Mouse (Mus musculus) liver, embryonic 14.5 days (tissue): ENCODE data around the gene Fbxo5. TPM values are rescaled to one million over a fixed set of nuclear protein-coding genes. Genes with fewer than 3 reads are reported as not detected.

Source experiments
- ATAC-seq: fragments of 200-750 bp; cut with Nextera tagmentation; 2 replicates; pipeline ENCODE4 v1.8.0; 2017; ENCODE audit warnings: moderate number of reproducible peaks, mild to moderate bottlenecking, moderate library complexity; ENCODE audit not compliant: insufficient read depth
- DNase-seq, 3 experiments: peaks; one replicate each; pipeline ENCODE4 v3.0.0-alpha.2; 2012 to 2013; ENCODE audit warnings: low read depth in 3 of 3, low spot score in 3 of 3
- H3K27ac ChIP-seq: fragments of 300-500 bp; sonication (generic); 2 replicates; pipeline ENCODE4 v1.5.1; 2014; ENCODE audit warnings: moderate library complexity, mild to moderate bottlenecking, control low read depth, inconsistent platforms
- H3K27me3 ChIP-seq: fragments of 300-500 bp; sonication (generic); 2 replicates; pipeline ENCODE4 v1.6.1; 2014; ENCODE audit warnings: mild to moderate bottlenecking, low read length, moderate library complexity; ENCODE audit not compliant: control insufficient read depth, insufficient read depth
- H3K36me3 ChIP-seq: fragments of 300-500 bp; sonication (generic); replicated peaks from 2 replicates; pipeline ENCODE4 v1.6.1; 2014; ENCODE audit warnings: low read depth; ENCODE audit not compliant: control insufficient read depth, insufficient read depth
- H3K4me1 ChIP-seq, 2 experiments: fragments of 200-500 bp in 1 of 2; fragments of 300-500 bp in 1 of 2; sonication (generic) in 1 of 2; replicated peaks; 2 replicates each; pipeline ENCODE4 v1.6.1; 2012 to 2014; ENCODE audit warnings: antibody characterized with exemption in 1 of 2, inconsistent platforms in 1 of 2, low read length in 1 of 2; ENCODE audit not compliant: control insufficient read depth in 2 of 2, insufficient read depth in 2 of 2
- H3K4me2 ChIP-seq: fragments of 300-500 bp; sonication (generic); 2 replicates; pipeline ENCODE4 v1.6.1; 2014; ENCODE audit warnings: low read depth, mild to moderate bottlenecking, control low read depth, moderate library complexity
- H3K4me3 ChIP-seq, 2 experiments: fragments of 200-500 bp in 1 of 2; fragments of 300-500 bp in 1 of 2; sonication (generic) in 1 of 2; 2 replicates each; pipeline ENCODE4 v1.5.1; 2012 to 2014; ENCODE audit warnings: low read depth in 2 of 2, low read length in 2 of 2, mild to moderate bottlenecking in 2 of 2, control low read depth in 1 of 2, inconsistent platforms in 1 of 2, moderate library complexity in 1 of 2; ENCODE audit not compliant: insufficient read depth in 1 of 2
- H3K9ac ChIP-seq: fragments of 300-500 bp; sonication (generic); replicated peaks from 2 replicates; pipeline ENCODE4 v1.6.1; 2014; ENCODE audit warnings: mild to moderate bottlenecking, control low read depth, moderate library complexity
- H3K9me3 ChIP-seq: fragments of 300-500 bp; sonication (generic); 2 replicates; pipeline ENCODE4 v1.6.1; 2016; ENCODE audit warnings: low read length, mixed read lengths; ENCODE audit not compliant: control insufficient read depth
- CTCF ChIP-seq: IDR thresholded peaks from 2 replicates; pipeline ENCODE4 v1.5.1; 2016; ENCODE audit warnings: antibody characterized with exemption, low read depth, control low read depth
- EP300 ChIP-seq: IDR thresholded peaks from 2 replicates; pipeline ENCODE4 v1.6.1; 2016; ENCODE audit warnings: antibody characterized with exemption, low read depth
- WGBS: fragments of 180-500 bp; shearing (Covaris S2); extraction: QIAGEN DNeasy Blood & Tissue Kit; methylation state at CpG from one replicate; pipeline ENCODE4 v1.1.7; 2014; ENCODE audit not compliant: insufficient replicate concordance; 5-methylcytosine and 5-hydroxymethylcytosine counted together
- polyA plus RNA-seq, 2 experiments: library from polyadenylated mRNA; depleted of rRNA in 1 of 2; stranded (reverse) in 1 of 2; unstranded in 1 of 2; fragments of >200 nt; fragmentation: Nextera tagmentation in 1 of 2; extraction: Ambion mirVana in 1 of 2; gene quantifications; 2 replicates each; pipeline versions ENCODE4 v1.2.1 to v1.2.3; 2012 to 2014

Gene Fbxo5
- polyA plus RNA-seq, 2 experiments, result 40.2 to 90.4 TPM

DNA sequence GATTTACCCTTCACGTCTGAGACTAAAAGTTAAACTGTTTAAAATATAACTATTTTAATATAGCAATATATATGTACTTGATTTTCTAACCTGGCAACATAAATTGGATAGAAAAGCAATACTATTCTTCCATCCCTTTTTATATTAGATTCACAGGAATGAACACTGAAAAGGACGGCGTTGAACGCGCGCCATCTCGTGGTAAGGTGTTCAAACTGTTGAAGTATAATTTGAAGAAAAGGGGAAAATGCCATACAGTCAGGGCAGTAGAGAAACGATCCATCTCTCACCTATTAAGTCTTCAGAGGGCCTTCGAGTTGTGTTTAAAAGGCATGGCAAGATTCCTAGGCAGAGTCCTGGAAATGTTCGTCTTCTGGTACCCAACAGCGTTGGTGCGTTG is 14.7 kb downstream of the Fbxo5 start:
- Histone ChIP-seq H3K4me2 (no peak overlapping the region), H3K9me3 (no peaks in the 10 kb centered on the region), H3K4me3 (no peak overlapping the region), H3K27ac (no peak overlapping the region), H3K9ac (no peak overlapping the region), H3K27me3 (no peaks in the 10 kb centered on the region), H3K4me1 (no peaks in the 10 kb centered on the region), H3K36me3 (no peaks in the 10 kb centered on the region)
- ATAC-seq (no peak), DNase-seq (no peak)
- 16% methylated on average over 12 of the region's 12 CpGs for WGBS
- TF ChIP-seq EP300, result no peak
- peak; percentile 61 for TF ChIP-seq CTCF

GRCm38 (mm10) chr10:5786923-5787322 is 18.5 kb downstream of the Fbxo5 start:
- no peaks in the 10 kb centered on the region for H3K9me3 ChIP-seq
- WGBS, result 5% methylated on average over 4 of the region's 4 CpGs
- H3K27ac ChIP-seq, result no peak overlapping the region
- no peaks in the 10 kb centered on the region for H3K36me3 ChIP-seq
- H3K9ac ChIP-seq, result no peak overlapping the region
- no peak for TF ChIP-seq EP300
- peak; percentile 69 for TF ChIP-seq CTCF
- H3K4me2 ChIP-seq, result no peak overlapping the region
- DNase-seq (no peak), ATAC-seq (no peak)
- no peaks in the 10 kb centered on the region for H3K4me1 ChIP-seq
- H3K27me3 ChIP-seq, result no peaks in the 10 kb centered on the region
- no peak overlapping the region for H3K4me3 ChIP-seq

Other genes starting within 250 kb of the Fbxo5 start
- 0.86 and 1.0 TPM in 2 replicates for gene Myct1, start 211.8 kb downstream of the Fbxo5 start, polyA plus RNA-seq (2012; rRNA removed)
- gene Myct1, start 211.8 kb downstream of the Fbxo5 start, polyA plus RNA-seq (2014; fragmentation: Nextera tagmentation; extraction: Ambion mirVana), result 1.6 and 2.0 TPM in 2 replicates
- gene Vip, start 166.4 kb downstream of the Fbxo5 start, polyA plus RNA-seq (2012; rRNA removed), result not detected in 2 replicates
- not detected in 2 replicates for gene Vip, start 166.4 kb downstream of the Fbxo5 start, polyA plus RNA-seq (2014; fragmentation: Nextera tagmentation; extraction: Ambion mirVana)
- gene Mtrf1l, start 18.3 kb upstream of the Fbxo5 start, polyA plus RNA-seq (2012; rRNA removed), result 1.1 and 2.6 TPM in 2 replicates
- gene Mtrf1l, start 18.3 kb upstream of the Fbxo5 start, polyA plus RNA-seq (2014; fragmentation: Nextera tagmentation; extraction: Ambion mirVana), result 5.3 and 7.2 TPM in 2 replicates
- gene Rgs17, start 116.8 kb upstream of the Fbxo5 start, polyA plus RNA-seq (2012; rRNA removed), result 0.01 TPM in 2 replicates
- not detected in 2 replicates for gene Rgs17, start 116.8 kb upstream of the Fbxo5 start, polyA plus RNA-seq (2014; fragmentation: Nextera tagmentation; extraction: Ambion mirVana)